Mouse (Mus musculus) kidney, adult 10 weeks (tissue): ENCODE data around the gene Ctbs. TPM values are rescaled to one million over a fixed set of nuclear protein-coding genes. Genes with fewer than 3 reads are reported as not detected.

Experiments used
- polyA plus RNA-seq: library from polyadenylated mRNA; stranded (reverse); fragments of 350-450 nt; fragmentation: Illumina TruSeq; extraction: RNeasy Lipid Tissue Mini Kit (QIAGEN cat#74804); gene quantifications from one replicate; pipeline ENCODE4 v1.2.3, GENCODE M21; 2014; ENCODE audit warnings: low read depth, low replicate concordance

Ctbs gene
- 85.8 TPM for polyA plus RNA-seq

DNA sequence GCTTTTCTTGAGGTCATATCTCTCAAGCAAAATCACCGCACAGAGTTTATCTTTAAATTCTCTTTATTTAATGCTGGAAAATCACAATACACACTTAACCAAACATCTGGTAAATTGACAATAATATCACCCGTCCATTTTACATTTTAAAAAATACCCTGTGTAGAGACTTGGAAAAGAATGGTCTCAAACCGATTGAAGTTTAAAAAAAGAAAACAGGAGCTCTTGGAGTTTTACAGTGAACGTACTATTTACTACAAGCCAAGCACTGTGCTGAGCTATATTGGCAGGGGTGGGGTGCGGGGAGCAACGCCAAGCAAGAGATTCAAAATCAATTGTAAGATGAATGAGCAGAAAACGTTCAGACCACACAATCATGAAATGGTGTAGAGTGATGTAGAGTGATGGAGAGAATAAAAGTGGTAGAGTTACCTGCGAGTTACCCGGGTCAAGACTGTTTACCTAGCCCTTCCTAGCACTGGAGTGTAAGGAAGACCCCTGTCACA is at the start of gene Ctbs:
TSS of gene Ctbs (plus strand) at position 51 of the 506 bp plus-strand sequence.

GRCm38 (mm10) chr3:146404311-146405201 is 45.0 kb upstream of the Ctbs start, which contains the start of gene Ssx2ip:
Ssx2ip (plus strand) TSS chr3:146404642.

GRCm38 (mm10) chr3:146499431-146500002 is 49.9 kb downstream of the Ctbs start, which contains the start of the genes Spata1 and Gng5:
Spata1 (minus strand) TSS chr3:146499753.
Gng5 (plus strand) TSS chr3:146499807.

Other genes starting within 250 kb of the Ctbs start
- 26.0 TPM for gene Lpar3, start 228.8 kb upstream of the Ctbs start, polyA plus RNA-seq
- gene Ssx2ip, start 45.2 kb upstream of the Ctbs start, polyA plus RNA-seq: 45.2 TPM
- 7.1 TPM for gene Spata1, start 50.0 kb downstream of the Ctbs start, polyA plus RNA-seq
- 922 TPM for gene Gng5, start 50.0 kb downstream of the Ctbs start, polyA plus RNA-seq
- gene Rpf1, start 71.6 kb downstream of the Ctbs start, polyA plus RNA-seq: 127 TPM
- gene Uox, start 120.6 kb downstream of the Ctbs start, polyA plus RNA-seq: not detected
- not detected for gene Dnase2b, start 165.8 kb downstream of the Ctbs start, polyA plus RNA-seq
- gene 4930503B20Rik, start 201.5 kb downstream of the Ctbs start, polyA plus RNA-seq: not detected
- gene Samd13, start 235.8 kb downstream of the Ctbs start, polyA plus RNA-seq: 0.89 TPM